Mouse (Mus musculus) lung, postnatal 0 days (tissue): ENCODE measurements around the gene Acsf3.

Source experiments
- CTCF ChIP-seq: IDR thresholded peaks from 2 replicates; pipeline ENCODE4 v1.5.1; 2016; ENCODE audit warnings: antibody characterized with exemption, mild to moderate bottlenecking
- EP300 ChIP-seq: IDR thresholded peaks from 2 replicates; pipeline ENCODE4 v1.6.1; 2016; ENCODE audit warnings: antibody characterized with exemption, mild to moderate bottlenecking, control low read depth

DNA sequence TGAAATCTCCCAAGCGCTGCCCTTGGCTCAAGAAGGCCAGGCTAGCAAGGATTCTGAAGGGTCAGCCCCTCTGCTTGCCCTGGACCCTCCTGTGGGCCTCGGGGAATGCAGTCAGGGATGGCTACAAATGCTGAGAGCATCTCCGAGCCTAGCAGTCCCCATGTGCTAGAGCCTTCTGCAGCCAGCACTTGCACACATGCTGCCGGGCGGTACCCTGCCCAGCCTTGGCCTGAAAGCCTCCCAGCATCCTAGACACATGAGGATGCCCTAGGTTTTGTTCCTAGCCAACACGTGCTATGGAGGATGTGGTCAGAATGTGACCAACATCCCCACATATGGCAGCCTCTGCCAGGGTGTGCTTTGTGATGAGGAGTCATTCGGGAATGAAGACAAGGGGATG is 79.1 kb downstream of the Acsf3 start:
- no peak for TF ChIP-seq CTCF
- TF ChIP-seq EP300: no peak
